Mouse (Mus musculus) bone marrow macrophage, adult 2 months (primary cell): Measurements from ENCODE around the gene Olfr1434. TPM values are rescaled to one million over a fixed set of nuclear protein-coding genes. Genes with fewer than 3 reads are reported as not detected.
"Not testable (repeated sequence)": the region's sequence is repeated elsewhere in the genome, so short reads cannot be mapped to it uniquely, and the experiment has no call there.

Source experiments
- H3K27ac ChIP-seq: 2 replicates; pipeline ENCODE4 v1.5.1; 2012; ENCODE audit warnings: low read depth, low read length; ENCODE audit not compliant: insufficient read depth
- H3K4me1 ChIP-seq: 2 replicates; pipeline ENCODE4 v1.6.1; 2012; ENCODE audit warnings: low read length; ENCODE audit not compliant: control insufficient read depth, insufficient read depth
- H3K4me3 ChIP-seq: 2 replicates; pipeline ENCODE4 v1.5.1; 2012; ENCODE audit warnings: mild to moderate bottlenecking, low read length, moderate library complexity; ENCODE audit not compliant: insufficient read depth
- CTCF ChIP-seq: IDR thresholded peaks from 2 replicates; pipeline ENCODE4 v1.5.1; 2012; ENCODE audit warnings: low read depth, mild to moderate bottlenecking, low read length, moderate library complexity
- POLR2A ChIP-seq: IDR thresholded peaks from 2 replicates; pipeline ENCODE4 v1.6.1; 2012; ENCODE audit warnings: mild to moderate bottlenecking, low read depth, low read length, borderline replicate concordance
- polyA plus RNA-seq: library from polyadenylated mRNA; stranded (reverse); fragments of >200 nt; gene quantifications from 2 replicates; pipeline ENCODE4 v1.2.4, GENCODE M21; 2012; ENCODE audit not compliant: missing spikeins, insufficient read depth, insufficient read length

The Olfr1434 gene
- polyA plus RNA-seq = not detected in 2 replicates

- Histone ChIP-seq H3K4me3 (no peak within 1 kb of the TSS), H3K4me1 (no peaks in the 10 kb centered on the region), H3K27ac (no peak within 1 kb of the TSS)
- no peak for TF ChIP-seq POLR2A
- no peak for TF ChIP-seq CTCF
Observed at GRCm38 (mm10) chr19:12279554-12279953, at the start of gene Olfr1434. Gene Olfr1434 (plus strand): TSS chr19:12279854.

GRCm38 (mm10) chr19:12232496-12232895 is 47.2 kb upstream of the Olfr1434 start, which contains the start of gene Olfr1432:
Gene Olfr1432 (minus strand): TSS chr19:12232596.
- H3K4me3 ChIP-seq, H3K27ac ChIP-seq, H3K4me1 ChIP-seq: not testable (repeated sequence)

DNA sequence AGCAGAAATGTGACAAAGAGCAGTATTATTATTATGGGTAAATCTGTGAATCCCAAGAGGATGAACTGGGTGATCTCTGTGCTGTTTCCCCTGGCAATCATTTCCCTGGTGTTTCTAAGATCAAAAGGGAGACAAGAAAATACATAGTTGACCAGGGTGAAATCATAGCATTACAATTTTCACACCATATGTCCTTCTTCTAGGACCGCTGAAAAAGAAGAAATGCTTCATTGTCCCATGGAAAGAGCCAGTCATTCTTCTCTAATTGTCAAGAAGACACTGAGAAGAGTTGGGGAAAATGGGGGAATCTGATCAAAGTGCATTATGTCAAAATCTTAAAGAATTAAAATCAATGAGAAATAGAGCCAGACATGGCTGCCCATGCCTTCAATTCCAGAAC is 38.1 kb upstream of the Olfr1434 start, which contains the start of gene Olfr262:
Gene Olfr262 (minus strand): TSS at position 101 of the 400 bp plus-strand sequence.
- Histone ChIP-seq H3K4me1 (no peaks in the 10 kb centered on the region), H3K4me3 (no peak within 1 kb of the TSS), H3K27ac (no peak within 1 kb of the TSS)
- no peak for TF ChIP-seq CTCF
- no peak for TF ChIP-seq POLR2A

DNA sequence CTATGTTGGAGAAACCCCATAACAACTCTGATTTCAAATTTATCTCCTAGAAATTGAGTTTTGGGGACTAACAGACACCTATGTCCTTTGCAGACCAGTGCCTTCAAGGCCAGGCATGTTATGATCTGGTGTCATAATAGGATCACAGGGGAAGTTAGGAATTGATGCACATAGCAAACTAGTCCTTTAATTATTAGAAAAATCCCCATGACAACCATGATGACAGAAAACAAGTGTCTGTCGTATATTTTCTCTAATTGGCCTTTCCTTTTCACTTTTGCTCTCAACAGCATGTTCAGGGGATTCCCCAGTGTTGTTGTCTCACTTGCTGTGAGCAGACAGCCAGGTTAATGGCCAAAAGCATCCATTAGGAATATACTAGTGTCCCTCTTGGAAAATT is 18.9 kb upstream of the Olfr1434 start, which contains the start of gene Olfr235:
Gene Olfr235 (plus strand): TSS at position 301 of the 400 bp plus-strand sequence.
- TF ChIP-seq CTCF (no peak), POLR2A (no peak)
- Histone ChIP-seq H3K4me1 (no peaks in the 10 kb centered on the region), H3K27ac (no peak within 1 kb of the TSS), H3K4me3 (no peak within 1 kb of the TSS)

DNA sequence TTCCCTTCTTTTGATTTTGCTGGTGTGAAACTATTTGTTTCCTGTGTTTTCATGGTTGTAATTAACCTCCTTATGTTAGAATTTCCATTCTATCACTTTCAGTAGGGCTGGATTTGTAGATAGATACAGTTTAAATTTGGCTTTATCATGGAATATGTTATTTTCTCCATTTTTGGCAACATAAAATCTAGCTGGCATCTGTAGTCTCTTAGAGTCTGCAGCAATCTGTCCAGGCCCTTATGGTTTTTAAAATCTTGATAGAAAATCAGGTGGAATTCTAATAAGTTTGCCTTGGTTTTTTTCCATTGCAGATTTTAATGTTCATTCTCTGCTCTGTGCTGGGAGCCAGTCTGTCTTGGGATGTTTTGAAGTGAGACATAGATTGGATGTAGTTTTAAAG is 13.3 kb downstream of the Olfr1434 start:
- Histone ChIP-seq H3K27ac (no peak overlapping the region), H3K4me3 (no peak overlapping the region), H3K4me1 (no peaks in the 10 kb centered on the region)
- TF ChIP-seq CTCF = no peak
- no peak for TF ChIP-seq POLR2A

DNA sequence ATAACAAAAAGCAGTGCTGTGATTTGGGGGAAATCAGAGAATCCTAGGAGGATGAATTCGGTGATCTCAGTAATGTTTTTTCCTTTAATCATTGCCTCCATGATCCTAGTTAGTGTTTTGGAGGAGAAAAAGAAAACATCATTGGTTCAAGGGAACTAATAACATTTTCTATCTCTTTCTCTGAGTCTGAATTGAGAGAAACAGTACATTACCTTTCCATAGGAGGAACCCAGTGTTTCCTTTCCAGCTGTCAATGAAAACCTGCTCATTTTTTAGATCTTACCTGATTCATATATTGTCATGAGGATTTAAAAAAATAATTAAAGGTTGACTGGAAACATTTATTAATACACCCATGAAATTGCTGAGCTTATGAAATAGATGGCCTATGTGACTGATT is 19.4 kb downstream of the Olfr1434 start, which contains the start of gene Olfr1436:
Gene Olfr1436 (minus strand): TSS at position 101 of the 400 bp plus-strand sequence.
- H3K27ac ChIP-seq, H3K4me3 ChIP-seq, H3K4me1 ChIP-seq: not testable (repeated sequence)

- H3K4me3 ChIP-seq = no peak within 1 kb of the TSS
- no peaks in the 10 kb centered on the region for H3K4me1 ChIP-seq
- H3K27ac ChIP-seq = no peak within 1 kb of the TSS
- TF ChIP-seq POLR2A = no peak
- no peak for TF ChIP-seq CTCF
Observed at GRCm38 (mm10) chr19:12325001-12325400, 45.3 kb downstream of the Olfr1434 start, which contains the start of gene Olfr1437. Gene Olfr1437 (minus strand): TSS chr19:12325101.

Other genes with a start within 250 kb of the Olfr1434 start
- not detected in 2 replicates for gene Olfr1423, start 238.5 kb upstream of the Olfr1434 start, polyA plus RNA-seq
- gene Olfr1424, start 217.2 kb upstream of the Olfr1434 start, polyA plus RNA-seq = not detected in 2 replicates
- not detected in 2 replicates for gene Olfr1425, start 202.1 kb upstream of the Olfr1434 start, polyA plus RNA-seq
- gene Olfr1426, start 187.8 kb upstream of the Olfr1434 start, polyA plus RNA-seq = not detected in 2 replicates
- gene Olfr1427, start 176.5 kb upstream of the Olfr1434 start, polyA plus RNA-seq = not detected in 2 replicates
- not detected in 2 replicates for gene Olfr1428, start 164.0 kb upstream of the Olfr1434 start, polyA plus RNA-seq
- not detected in 2 replicates for gene Olfr76, start 156.7 kb upstream of the Olfr1434 start, polyA plus RNA-seq
- gene Olfr1555-ps1, start 109.7 kb upstream of the Olfr1434 start, polyA plus RNA-seq = 0.20 and 0.28 TPM in 2 replicates
- not detected in 2 replicates for gene Olfr1431, start 79.2 kb upstream of the Olfr1434 start, polyA plus RNA-seq
- not detected in 2 replicates for gene Olfr1432, start 47.3 kb upstream of the Olfr1434 start, polyA plus RNA-seq
- not detected in 2 replicates for gene Olfr262, start 38.2 kb upstream of the Olfr1434 start, polyA plus RNA-seq
- gene Olfr235, start 18.8 kb upstream of the Olfr1434 start, polyA plus RNA-seq = not detected in 2 replicates
- not detected in 2 replicates for gene Olfr1436, start 19.3 kb downstream of the Olfr1434 start, polyA plus RNA-seq
- not detected in 2 replicates for gene Olfr1437, start 45.2 kb downstream of the Olfr1434 start, polyA plus RNA-seq
- gene Olfr1438-ps1, start 56.1 kb downstream of the Olfr1434 start, polyA plus RNA-seq = 0.17 TPM in 1 of 2 replicates, not detected in the other
- gene Olfr1440, start 107.4 kb downstream of the Olfr1434 start, polyA plus RNA-seq = not detected in 2 replicates
- gene Olfr1441, start 137.6 kb downstream of the Olfr1434 start, polyA plus RNA-seq = not detected in 2 replicates
- gene Pfpl, start 148.1 kb downstream of the Olfr1434 start, polyA plus RNA-seq = not detected in 2 replicates
- gene Mpeg1, start 180.9 kb downstream of the Olfr1434 start, polyA plus RNA-seq = 2,155 and 2,361 TPM in 2 replicates
- 18.5 and 19.3 TPM in 2 replicates for gene Dtx4, start 221.6 kb downstream of the Olfr1434 start, polyA plus RNA-seq